Mouse (Mus musculus): ENCODE data around the gene Kcnj12.

GRCm38 (mm10) chr11:61060634-61061033, 38.3 kb downstream of the Kcnj12 start:
- no peak for TF ChIP-seq CTCF (IDR thresholded peaks at IDR 0.05)
- TF ChIP-seq EP300 (IDR thresholded peaks at IDR 0.05; ENCODE audit: insufficient read depth, low read depth, low read length) = peak; percentile 82
- no peak for TF ChIP-seq POLR2A (IDR thresholded peaks at IDR 0.05; ENCODE audit: insufficient read depth, low read depth, low read length)
